ENCODE assay signal across 35 mouse cellular contexts in the genomic region with DNA sequence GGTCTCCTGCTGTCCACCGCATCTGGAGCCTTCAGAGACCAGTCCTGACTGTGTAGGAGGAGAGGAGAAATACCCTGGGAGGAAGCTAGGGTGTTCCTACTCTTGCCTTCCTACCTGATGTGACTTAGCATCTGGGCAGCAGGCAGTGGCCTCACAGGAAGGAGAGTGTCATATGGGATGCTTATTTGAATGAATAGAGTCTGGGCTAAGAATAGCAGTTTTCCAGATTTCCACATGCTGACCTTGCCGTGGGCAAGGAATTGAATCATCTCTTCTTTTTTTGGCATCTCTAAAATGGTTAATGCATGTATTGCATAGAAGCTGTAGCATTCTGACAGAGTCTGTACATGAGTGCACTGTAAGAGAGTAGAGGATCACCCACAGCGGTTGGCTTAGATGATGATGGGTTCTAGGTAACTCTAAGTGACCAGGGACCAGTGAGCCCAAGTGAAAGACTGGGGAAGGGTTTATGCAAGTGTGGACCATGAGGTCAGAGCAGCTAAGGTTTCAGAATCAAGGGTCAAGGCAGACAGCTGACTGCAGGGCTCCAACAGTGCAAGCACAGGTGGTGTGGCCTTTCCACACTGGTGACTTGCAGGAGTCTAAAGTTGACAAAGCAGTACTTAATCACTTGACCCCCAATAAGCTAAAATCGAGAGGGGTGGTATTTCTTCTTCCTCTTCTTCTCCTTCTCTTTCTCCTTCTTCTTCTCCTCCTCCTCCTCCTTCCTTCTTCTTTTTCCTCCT. TPM values are rescaled to one million over a fixed set of nuclear protein-coding genes. Genes with fewer than 3 reads are reported as not detected.
DNase-seq lines count a peak whose midpoint lies in the region; ATAC-seq and TF ChIP-seq lines count a peak whose summit lies in the region.
"Had no signal": no experiment of that assay in that cellular context is flagged by ENCODE, and none has a peak within 500 bp of the region (broad histone marks: within the 10 kb centered on the region; RNA-seq: fewer than 3 reads in every experiment).

No protein-coding gene starts in this region.

- H3K36me3 ChIP-seq in liver, adult 2 months (ENCODE audit: control insufficient read depth, insufficient read depth, low read length) = peaks cover 5% of the 10 kb centered on the region
- no peaks in the 10 kb centered on the region for H3K36me3 ChIP-seq in liver, embryonic 12.5 days
- H3K36me3 ChIP-seq in G1E (replicated peaks) = no peaks in the 10 kb centered on the region
- H3K36me3 ChIP-seq: embryonic facial prominence, embryonic 12.5 days; embryonic facial prominence, embryonic 15.5 days had no signal

- peaks cover 1% of the 10 kb centered on the region for H3K4me1 ChIP-seq in liver, adult 2 months (ENCODE audit: control insufficient read depth, insufficient read depth, low read length)
- H3K4me1 ChIP-seq in liver, embryonic 12.5 days = peaks cover 9% of the 10 kb centered on the region
- no peaks in the 10 kb centered on the region for H3K4me1 ChIP-seq in G1E (ENCODE audit: insufficient read depth, low read depth, low read length)

- H3K4me3 ChIP-seq in liver, adult 2 months (ENCODE audit: insufficient read depth, low read depth, low read length) = no peak overlapping the region
- no peak overlapping the region for H3K4me3 ChIP-seq in liver, embryonic 12.5 days
- no peak overlapping the region for H3K4me3 ChIP-seq in G1E (ENCODE audit: low read depth, low read length)
- H3K4me3 ChIP-seq: embryonic facial prominence, embryonic 12.5 days; embryonic facial prominence, embryonic 15.5 days; heart, adult 2 months; heart, embryonic 10.5 days; heart, embryonic 13.5 days had no signal

- peak; percentile 15 for DNase-seq in liver, adult 2 months (ENCODE audit: extremely low read depth, low read depth, low spot score)
- no peak for DNase-seq in G1E (ENCODE audit: low spot score)
- DNase-seq in NIH3T3 (ENCODE audit: low read depth) = peak; percentile 19
- no peak for DNase-seq in thymus, postnatal 0 days (ENCODE audit: low spot score)
- DNase-seq in lung, postnatal 4 days = no peak
- DNase-seq: adrenal gland, postnatal 10 days; adrenal gland, postnatal 36 days; cerebellum, adult 11 months; cerebellum, adult 2 months; cerebellum, adult 9-11 months; cerebellum, postnatal 25 days; forebrain, postnatal 0 days; gastrocnemius, postnatal 10 days; gastrocnemius, postnatal 36 days; heart, adult 2 months; heart, postnatal 14 days; heart, postnatal 4 days had no signal

- H3K27me3 ChIP-seq in liver, adult 2 months (ENCODE audit: control insufficient read depth, insufficient read depth, low read length) = no peaks in the 10 kb centered on the region
- H3K27me3 ChIP-seq in liver, embryonic 12.5 days (replicated peaks) = peaks cover 41% of the 10 kb centered on the region
- H3K27me3 ChIP-seq in G1E (ENCODE audit: insufficient read depth, low read length) = no peaks in the 10 kb centered on the region; the same call in 1 of the 2 replicates
- H3K27me3 ChIP-seq: embryonic facial prominence, embryonic 12.5 days; heart, embryonic 13.5 days; Patski had no signal

- no peak for TF ChIP-seq CTCF in liver, adult 2 months (IDR thresholded peaks at IDR 0.05; ENCODE audit: low read depth, low read length)
- no peak for TF ChIP-seq CTCF in G1E (IDR thresholded peaks at IDR 0.05; ENCODE audit: low read depth, low read length)

- ATAC-seq in liver, embryonic 12.5 days = no peak
- peak; percentile 8; the same call in 1 of the 2 replicates for ATAC-seq in G1E (ENCODE audit: extremely low read depth, insufficient number of reproducible peaks, low FRiP score, poor library complexity, severe bottlenecking)
- ATAC-seq: CD4-positive, CD25-positive, alpha-beta regulatory T cell, adult 4 months; forebrain, embryonic 14.5 days; forebrain, postnatal 0 days; hindbrain, postnatal 0 days; Patski had no signal

- no peak for TF ChIP-seq POLR2A in liver, adult 2 months (IDR thresholded peaks at IDR 0.05; ENCODE audit: extremely low read depth, insufficient read depth, low read length)

- H3K27ac ChIP-seq in liver, adult 2 months (replicated peaks; ENCODE audit: insufficient read depth, low read depth, low read length) = no peak overlapping the region
- H3K27ac ChIP-seq in liver, embryonic 12.5 days = no peak overlapping the region
- H3K27ac ChIP-seq: embryonic facial prominence, embryonic 12.5 days; embryonic facial prominence, embryonic 15.5 days; heart, adult 2 months; heart, embryonic 10.5 days; heart, embryonic 13.5 days; hindbrain, embryonic 14.5 days; hindbrain, postnatal 0 days had no signal

- no peak overlapping the region for H3K4me2 ChIP-seq in liver, embryonic 12.5 days
- H3K4me2 ChIP-seq: embryonic facial prominence, embryonic 12.5 days; embryonic facial prominence, embryonic 15.5 days; heart, embryonic 13.5 days; hindbrain, embryonic 14.5 days had no signal

- H3K9me3 ChIP-seq in liver, embryonic 12.5 days (replicated peaks) = no peaks in the 10 kb centered on the region
- H3K9me3 ChIP-seq in G1E (replicated peaks) = no peaks in the 10 kb centered on the region
- H3K9me3 ChIP-seq: embryonic facial prominence, embryonic 12.5 days; embryonic facial prominence, embryonic 15.5 days; heart, embryonic 10.5 days; heart, embryonic 13.5 days had no signal

- H3K79me2 ChIP-seq in liver, adult 2 months (ENCODE audit: control insufficient read depth, insufficient read depth, low read length) = no peaks in the 10 kb centered on the region

- 81% methylated on average over 4 of the region's 4 CpGs for WGBS in liver, adult 2 months
- WGBS in liver, embryonic 12.5 days (ENCODE audit: insufficient replicate concordance) = 60% methylated on average over 4 of the region's 4 CpGs

- H3K9ac ChIP-seq in liver, adult 2 months (ENCODE audit: low read depth, low read length) = no peak overlapping the region
- H3K9ac ChIP-seq in liver, embryonic 12.5 days = no peak overlapping the region
- H3K9ac ChIP-seq: embryonic facial prominence, embryonic 12.5 days; embryonic facial prominence, embryonic 15.5 days; forebrain, postnatal 0 days; heart, embryonic 13.5 days; hindbrain, embryonic 14.5 days had no signal

RNA-seq across cellular contexts. Expression of gene Gm17651, which starts 12.1 kb away (rescaled TPM):
- not detected in 2 replicates for total RNA-seq in liver, adult 2 months (2014; rRNA removed)
- polyA plus RNA-seq in liver, adult 2 months (2012; rRNA removed) = not detected in 2 replicates
- polyA plus RNA-seq in liver, embryonic 12.5 days (2016; fragmentation: Nextera tagmentation; extraction: Ambion mirVana) = not detected in 2 replicates
- total RNA-seq in G1E (2014; fragmentation: Nextera tagmentation) = not detected in 2 replicates
- total RNA-seq in G1E (2017) = not detected in 2 replicates
- polyA plus RNA-seq in G1E (2012) = not detected in 2 replicates
- not detected in 2 replicates for polyA plus RNA-seq in thymus, postnatal 0 days (2015; fragmentation: Nextera tagmentation; extraction: Ambion mirVana)
- total RNA-seq: adrenal gland, adult 18-20 months; adrenal gland, postnatal 10 days; adrenal gland, postnatal 36 days; common myeloid progenitor, adult 5-6 weeks; forebrain, postnatal 0 days; gastrocnemius, adult 18-20 months; gastrocnemius, postnatal 10 days; gastrocnemius, postnatal 36 days; granulocyte monocyte progenitor cell, adult 5-6 weeks; heart, adult 2 months; heart, postnatal 14 days; heart, postnatal 4 days; hindbrain, postnatal 0 days had no signal
- polyA plus RNA-seq: C2C12; CD4-positive, CD25-positive, alpha-beta regulatory T cell, adult 4 months; cerebellum, adult 2 months; embryonic facial prominence, embryonic 12.5 days; embryonic facial prominence, embryonic 15.5 days; forebrain, embryonic 11.5 days; forebrain, embryonic 14.5 days; forebrain, postnatal 0 days; heart, adult 2 months; heart, embryonic 10.5 days; heart, embryonic 13.5 days; heart, embryonic 16.5 days; hindbrain, embryonic 11.5 days; hindbrain, embryonic 14.5 days; hindbrain, postnatal 0 days; Patski had no signal

RNA-seq across cellular contexts. Expression of gene Prkab2, which starts 28.6 kb away (rescaled TPM):
- total RNA-seq in liver, adult 2 months (2014; rRNA removed) = 0.81 and 0.83 TPM in 2 replicates
- 1.5 TPM in 2 replicates for polyA plus RNA-seq in liver, adult 2 months (2012; rRNA removed)
- polyA plus RNA-seq in liver, embryonic 12.5 days (2016; fragmentation: Nextera tagmentation; extraction: Ambion mirVana) = 2.8 and 3.1 TPM in 2 replicates
- total RNA-seq in G1E (2014; fragmentation: Nextera tagmentation) (5.9 and 10.2 TPM in 2 replicates), G1E (2017) (4.8 and 5.0 TPM in 2 replicates)
- polyA plus RNA-seq in G1E (2012) = 1.3 and 1.8 TPM in 2 replicates
- polyA plus RNA-seq in thymus, postnatal 0 days (2015; fragmentation: Nextera tagmentation; extraction: Ambion mirVana) = 3.4 and 3.6 TPM in 2 replicates

RNA-seq across cellular contexts. Expression of gene Fmo5, which starts 57.9 kb away (rescaled TPM):
- 352 and 363 TPM in 2 replicates for total RNA-seq in liver, adult 2 months (2014; rRNA removed)
- 145 and 230 TPM in 2 replicates for polyA plus RNA-seq in liver, adult 2 months (2012; rRNA removed)
- polyA plus RNA-seq in liver, embryonic 12.5 days (2016; fragmentation: Nextera tagmentation; extraction: Ambion mirVana) = 5.6 and 5.7 TPM in 2 replicates
- 4.6 and 7.4 TPM in 2 replicates for total RNA-seq in G1E (2014; fragmentation: Nextera tagmentation)
- total RNA-seq in G1E (2017) = 1.5 and 1.7 TPM in 2 replicates
- polyA plus RNA-seq in G1E (2012) = 0.11 and 0.25 TPM in 2 replicates
- polyA plus RNA-seq in thymus, postnatal 0 days (2015; fragmentation: Nextera tagmentation; extraction: Ambion mirVana) = 4.1 and 4.3 TPM in 2 replicates

Comparison
In these comparisons a context has a peak if more than half of its experiments do, and no peak if none do; other contexts are left out.
1. RNA of gene Fmo5, which starts 57.9 kb away (polyA plus RNA-seq): 145 to 230 TPM in liver, adult 2 months; 5.6 to 5.7 TPM in liver, embryonic 12.5 days, 4.1 to 4.3 TPM in thymus, postnatal 0 days and 0.11 to 0.25 TPM in G1E; every median in the first group is over 10 times any median in the second.
2. DNase-seq: peak in liver, adult 2 months (single experiment) and NIH3T3 (single experiment); none in G1E (single experiment), thymus, postnatal 0 days (single experiment) and lung, postnatal 4 days (0 of 2).